ENCODE assay signal across 10 mouse cellular contexts in genomic region chr2:160871310-160871709, GRCm38 (mm10). TPM values are rescaled to one million over a fixed set of nuclear protein-coding genes. Genes with fewer than 3 reads are reported as not detected.
DNase-seq lines count a peak whose midpoint lies in the region; ATAC-seq lines count a peak whose summit lies in the region.
"Had no signal": no experiment of that assay in that cellular context is flagged by ENCODE, and none has a peak within 500 bp of the region (broad histone marks: within the 10 kb centered on the region; RNA-seq: fewer than 3 reads in every experiment).

No protein-coding gene starts in this region.

- H3K27me3 ChIP-seq in neural tube, embryonic 12.5 days (replicated peaks), result no peaks in the 10 kb centered on the region
- no peaks in the 10 kb centered on the region for H3K27me3 ChIP-seq in hindbrain, embryonic 16.5 days (replicated peaks; ENCODE audit: control insufficient read depth, insufficient read depth, low read length)
- no peaks in the 10 kb centered on the region for H3K27me3 ChIP-seq in neural tube, embryonic 14.5 days (ENCODE audit: control insufficient read depth, insufficient read depth, low read length)
- H3K27me3 ChIP-seq: heart, embryonic 12.5 days had no signal

- H3K36me3 ChIP-seq in neural tube, embryonic 12.5 days, result no peaks in the 10 kb centered on the region
- H3K36me3 ChIP-seq in hindbrain, embryonic 16.5 days (ENCODE audit: control insufficient read depth, insufficient read depth, low read length), result no peaks in the 10 kb centered on the region
- no peaks in the 10 kb centered on the region for H3K36me3 ChIP-seq in neural tube, embryonic 14.5 days (ENCODE audit: control insufficient read depth, insufficient read depth, low read length)
- H3K36me3 ChIP-seq: heart, embryonic 12.5 days had no signal

- H3K9me3 ChIP-seq in neural tube, embryonic 12.5 days, result 0 out of 2 replicates have a peak, but pooled peaks cover 3% of the 10 kb centered on the region
- no peaks in the 10 kb centered on the region for H3K9me3 ChIP-seq in hindbrain, embryonic 16.5 days (ENCODE audit: control insufficient read depth, low read length)
- no peaks in the 10 kb centered on the region; the same call in 1 of the 2 replicates for H3K9me3 ChIP-seq in neural tube, embryonic 14.5 days (ENCODE audit: control insufficient read depth, low read length)
- H3K9me3 ChIP-seq: heart, embryonic 12.5 days had no signal

- H3K9ac ChIP-seq in neural tube, embryonic 12.5 days, result no peak overlapping the region
- H3K9ac ChIP-seq in hindbrain, embryonic 16.5 days (ENCODE audit: low read depth, low read length), result 0 out of 2 replicates have a peak overlapping the region, but pooled peaks have one; percentile 5
- no peak overlapping the region for H3K9ac ChIP-seq in neural tube, embryonic 14.5 days (replicated peaks; ENCODE audit: low read depth, low read length)

- 0 out of 2 replicates have a peak overlapping the region, but pooled peaks have one; percentile 14 for H3K4me2 ChIP-seq in neural tube, embryonic 12.5 days (replicated peaks)
- peak overlapping the region; percentile 54 for H3K4me2 ChIP-seq in hindbrain, embryonic 16.5 days (ENCODE audit: low read length)
- H3K4me2 ChIP-seq in neural tube, embryonic 14.5 days (ENCODE audit: low read depth, low read length), result peak overlapping the region; percentile 35; the same call in 1 of the 2 replicates

- H3K4me3 ChIP-seq in neural tube, embryonic 12.5 days, result no peak overlapping the region
- peak overlapping the region; percentile 25 for H3K4me3 ChIP-seq in hindbrain, embryonic 16.5 days (ENCODE audit: low read length)
- peak overlapping the region; percentile 7; the same call in 1 of the 2 replicates for H3K4me3 ChIP-seq in neural tube, embryonic 14.5 days (ENCODE audit: low read depth, low read length)

- no peak overlapping the region for H3K27ac ChIP-seq in neural tube, embryonic 12.5 days
- H3K27ac ChIP-seq in hindbrain, embryonic 16.5 days (ENCODE audit: low read depth, low read length), result no peak overlapping the region
- H3K27ac ChIP-seq in neural tube, embryonic 14.5 days (ENCODE audit: low read depth, low read length), result no peak overlapping the region

- peaks cover 6% of the 10 kb centered on the region for H3K4me1 ChIP-seq in neural tube, embryonic 12.5 days
- H3K4me1 ChIP-seq in hindbrain, embryonic 16.5 days (ENCODE audit: control insufficient read depth, insufficient read depth, low read depth, low read length), result peaks cover 13% of the 10 kb centered on the region
- 0 out of 2 replicates have a peak, but pooled peaks cover 7% of the 10 kb centered on the region for H3K4me1 ChIP-seq in neural tube, embryonic 14.5 days (ENCODE audit: control insufficient read depth, insufficient read depth, low read length)

- WGBS in neural tube, embryonic 12.5 days, result 86% methylated on average over 3 of the region's 3 CpGs
- WGBS in hindbrain, embryonic 16.5 days, result 80% methylated on average over 3 of the region's 3 CpGs
- WGBS in neural tube, embryonic 14.5 days, result 85% methylated on average over 3 of the region's 3 CpGs

- ATAC-seq in neural tube, embryonic 12.5 days (ENCODE audit: low FRiP score, low read depth), result no peak
- no peak for ATAC-seq in hindbrain, embryonic 16.5 days
- ATAC-seq in neural tube, embryonic 14.5 days (ENCODE audit: low read depth), result no peak
- ATAC-seq in frontal cortex, adult (ENCODE audit: low TSS enrichment), result no peak

- peak; percentile 36 to 56 for DNase-seq in kidney, adult 8-10 months
- DNase-seq in kidney, adult 18-20 months, result no peak
- DNase-seq in neural tube, embryonic 10.5 days (ENCODE audit: extremely low spot score, low spot score), result no peak
- DNase-seq: lung, postnatal 4 days had no signal

RNA-seq across cellular contexts. Expression of gene Zhx3, which starts 1.5 kb away (rescaled TPM):
- polyA plus RNA-seq in neural tube, embryonic 12.5 days (2016; fragmentation: Nextera tagmentation; extraction: Ambion mirVana), result 15.2 and 16.2 TPM in 2 replicates
- polyA plus RNA-seq in hindbrain, embryonic 16.5 days (2015; fragmentation: Nextera tagmentation; extraction: Ambion mirVana), result 19.9 and 21.0 TPM in 2 replicates
- 15.5 and 20.1 TPM in 2 replicates for polyA plus RNA-seq in neural tube, embryonic 14.5 days (2014; fragmentation: Nextera tagmentation; extraction: Ambion mirVana)

RNA-seq across cellular contexts. Expression of gene Lpin3, which starts 9.2 kb away (rescaled TPM):
- 0.43 and 0.47 TPM in 2 replicates for polyA plus RNA-seq in neural tube, embryonic 12.5 days (2016; fragmentation: Nextera tagmentation; extraction: Ambion mirVana)
- 0.43 and 0.66 TPM in 2 replicates for polyA plus RNA-seq in hindbrain, embryonic 16.5 days (2015; fragmentation: Nextera tagmentation; extraction: Ambion mirVana)
- 0.21 and 0.43 TPM in 2 replicates for polyA plus RNA-seq in neural tube, embryonic 14.5 days (2014; fragmentation: Nextera tagmentation; extraction: Ambion mirVana)

RNA-seq across cellular contexts. Expression of gene Emilin3, which starts 40.8 kb away (rescaled TPM):
- polyA plus RNA-seq in neural tube, embryonic 12.5 days (2016; fragmentation: Nextera tagmentation; extraction: Ambion mirVana), result 1.9 and 2.2 TPM in 2 replicates
- polyA plus RNA-seq in hindbrain, embryonic 16.5 days (2015; fragmentation: Nextera tagmentation; extraction: Ambion mirVana), result 0.70 and 1.3 TPM in 2 replicates
- polyA plus RNA-seq in neural tube, embryonic 14.5 days (2014; fragmentation: Nextera tagmentation; extraction: Ambion mirVana), result 0.11 and 0.45 TPM in 2 replicates
- polyA plus RNA-seq: spleen, adult 2 months had no signal

Comparison
In these comparisons a context has a peak if more than half of its experiments do, and no peak if none do; other contexts are left out.
1. DNase-seq: peak in kidney, adult 8-10 months (2 of 2); none in kidney, adult 18-20 months (single experiment) and neural tube, embryonic 10.5 days (single experiment).
2. Peak in every context shown above with its lines, with median percentiles within 50 percentile points of each other: H3K4me2 ChIP-seq.